Mouse (Mus musculus) forebrain, embryonic 12.5 days (tissue): Measurements from ENCODE around the gene Zfp523. TPM values are rescaled to one million over a fixed set of nuclear protein-coding genes. Genes with fewer than 3 reads are reported as not detected.

Experiments
- ATAC-seq: fragments of 200-750 bp; cut with Nextera tagmentation; 2 replicates; pipeline ENCODE4 v1.8.0; 2017; ENCODE audit warnings: moderate TSS enrichment; ENCODE audit not compliant: low FRiP score
- H3K27ac ChIP-seq: fragments of 300-500 bp; sonication (generic); 2 replicates; pipeline ENCODE4 v1.5.1; 2016; ENCODE audit warnings: mild to moderate bottlenecking
- H3K27me3 ChIP-seq: fragments of 300-500 bp; sonication (generic); 2 replicates; pipeline ENCODE4 v1.6.1; 2016; ENCODE audit warnings: mild to moderate bottlenecking
- H3K36me3 ChIP-seq: fragments of 300-500 bp; sonication (generic); replicated peaks from 2 replicates; pipeline ENCODE4 v1.6.1; 2016; ENCODE audit warnings: mild to moderate bottlenecking
- H3K4me1 ChIP-seq: fragments of 300-500 bp; sonication (generic); 2 replicates; pipeline ENCODE4 v1.6.1; 2016
- H3K4me2 ChIP-seq: fragments of 300-500 bp; sonication (generic); 2 replicates; pipeline ENCODE4 v1.6.1; 2016; ENCODE audit warnings: mild to moderate bottlenecking, moderate library complexity
- H3K4me3 ChIP-seq: fragments of 300-500 bp; sonication (generic); replicated peaks from 2 replicates; pipeline ENCODE4 v1.5.1; 2016; ENCODE audit warnings: mild to moderate bottlenecking
- H3K9ac ChIP-seq: fragments of 300-500 bp; sonication (generic); 2 replicates; pipeline ENCODE4 v1.6.1; 2016; ENCODE audit warnings: mild to moderate bottlenecking
- H3K9me3 ChIP-seq: fragments of 300-500 bp; sonication (generic); 2 replicates; pipeline ENCODE4 v1.6.1; 2016
- WGBS: fragments of 180-500 bp; shearing (Covaris S2); methylation state at CpG from one replicate; pipeline ENCODE4 v1.1.7; 2016; 5-methylcytosine and 5-hydroxymethylcytosine counted together
- polyA plus RNA-seq: library from polyadenylated mRNA; unstranded; fragments of >200 nt; fragmentation: Nextera tagmentation; extraction: Ambion mirVana; gene quantifications from 2 replicates; pipeline ENCODE4 v1.2.1, GENCODE M21; 2016

Gene Zfp523
- polyA plus RNA-seq, 1 experiment from 2014 or later: 43.6 TPM

GRCm38 (mm10) chr17:28163666-28164065 lies 13.3 kb upstream of the Zfp523 start:
- ATAC-seq: peak; percentile 44

GRCm38 (mm10) chr17:28170460-28171305 lies 6.2 kb upstream of the Zfp523 start:
- Histone ChIP-seq H3K4me3 (no peak overlapping the region), H3K4me2 (no peak overlapping the region), H3K4me1 (peaks cover 7% of the 10 kb centered on the region; the same call in 1 of the 2 replicates), H3K36me3 (peaks cover 48% of the 10 kb centered on the region), H3K27me3 (no peaks in the 10 kb centered on the region), H3K9me3 (no peaks in the 10 kb centered on the region), H3K9ac (no peak overlapping the region), H3K27ac (no peak overlapping the region)
- no peak for ATAC-seq
- 94% methylated on average over 6 of the region's 6 CpGs for WGBS

More at GRCm38 (mm10) chr17:28163666-28164065, 13.3 kb upstream of the Zfp523 start:
- H3K9me3 ChIP-seq: no peaks in the 10 kb centered on the region
- peaks cover 14% of the 10 kb centered on the region; the same call in 1 of the 2 replicates for H3K27me3 ChIP-seq
- no peak overlapping the region for H3K9ac ChIP-seq
- 8% methylated on average over 6 of the region's 6 CpGs for WGBS
- H3K4me3 ChIP-seq: no peak overlapping the region
- H3K36me3 ChIP-seq: peaks cover 75% of the 10 kb centered on the region
- H3K4me1 ChIP-seq: peaks cover 17% of the 10 kb centered on the region; the same call in 1 of the 2 replicates
- H3K4me2 ChIP-seq: no peak overlapping the region
- no peak overlapping the region for H3K27ac ChIP-seq

- Histone ChIP-seq H3K4me2 (no peak overlapping the region; the same call in 1 of the 2 replicates), H3K4me1 (peaks cover 16% of the 10 kb centered on the region), H3K9ac (no peak overlapping the region), H3K36me3 (peaks cover 32% of the 10 kb centered on the region), H3K9me3 (no peaks in the 10 kb centered on the region), H3K4me3 (no peak overlapping the region), H3K27me3 (no peaks in the 10 kb centered on the region), H3K27ac (no peak overlapping the region)
- no peak for ATAC-seq
- 82% methylated on average over 9 of the region's 9 CpGs for WGBS
These were observed 4.2 kb upstream of the Zfp523 start for GRCm38 (mm10) chr17:28172690-28173089.

- ATAC-seq: peak; percentile 75
- Histone ChIP-seq H3K4me1 (peaks cover 41% of the 10 kb centered on the region), H3K27me3 (no peaks in the 10 kb centered on the region), H3K4me2 (peak overlapping the region; percentile 95), H3K27ac (peak overlapping the region; percentile 95), H3K36me3 (peaks cover 8% of the 10 kb centered on the region), H3K9ac (peak overlapping the region; percentile 92), H3K9me3 (no peaks in the 10 kb centered on the region), H3K4me3 (peak overlapping the region; percentile 89)
- 9% methylated on average over 21 of the region's 22 CpGs for WGBS
These were observed 664 bp downstream of the Zfp523 start for GRCm38 (mm10) chr17:28177540-28178046.

- Histone ChIP-seq H3K9me3 (no peaks in the 10 kb centered on the region), H3K4me3 (no peak overlapping the region), H3K27me3 (no peaks in the 10 kb centered on the region), H3K4me1 (peaks cover 38% of the 10 kb centered on the region), H3K27ac (no peak overlapping the region), H3K4me2 (no peak overlapping the region), H3K36me3 (peaks cover 7% of the 10 kb centered on the region), H3K9ac (0 out of 2 replicates have a peak overlapping the region, but pooled peaks have one; percentile 21)
- no peak for ATAC-seq
- WGBS: 40% methylated on average over 4 of the region's 4 CpGs
These were observed 3.4 kb downstream of the Zfp523 start for GRCm38 (mm10) chr17:28180331-28180730.

GRCm38 (mm10) chr17:28180783-28181544 lies 4.0 kb downstream of the Zfp523 start:
- Histone ChIP-seq H3K4me3 (no peak overlapping the region), H3K9me3 (no peaks in the 10 kb centered on the region), H3K27ac (no peak overlapping the region), H3K36me3 (peaks cover 7% of the 10 kb centered on the region), H3K27me3 (no peaks in the 10 kb centered on the region), H3K4me2 (no peak overlapping the region), H3K4me1 (peaks cover 38% of the 10 kb centered on the region), H3K9ac (no peak overlapping the region)
- 85% methylated on average over 15 of the region's 15 CpGs for WGBS
- no peak for ATAC-seq

GRCm38 (mm10) chr17:28184971-28185638 lies 8.2 kb downstream of the Zfp523 start:
- WGBS: 92% methylated on average over 7 of the region's 7 CpGs
- Histone ChIP-seq H3K9me3 (no peaks in the 10 kb centered on the region), H3K27me3 (no peaks in the 10 kb centered on the region), H3K4me2 (no peak overlapping the region), H3K36me3 (peaks cover 9% of the 10 kb centered on the region), H3K9ac (no peak overlapping the region), H3K27ac (no peak overlapping the region), H3K4me1 (peaks cover 6% of the 10 kb centered on the region), H3K4me3 (no peak overlapping the region)
- no peak for ATAC-seq

- H3K36me3 ChIP-seq: peaks cover 35% of the 10 kb centered on the region
- H3K4me2 ChIP-seq: no peak overlapping the region
- H3K9ac ChIP-seq: no peak overlapping the region
- no peaks in the 10 kb centered on the region for H3K27me3 ChIP-seq
- no peak overlapping the region for H3K27ac ChIP-seq
- no peak for ATAC-seq
- no peaks in the 10 kb centered on the region for H3K9me3 ChIP-seq
- no peak overlapping the region for H3K4me3 ChIP-seq
- H3K4me1 ChIP-seq: no peaks in the 10 kb centered on the region
- WGBS: 95% methylated on average over 5 of the region's 5 CpGs
These were observed 11.4 kb downstream of the Zfp523 start for GRCm38 (mm10) chr17:28188313-28188712.

- no peaks in the 10 kb centered on the region for H3K9me3 ChIP-seq
- H3K27me3 ChIP-seq: no peaks in the 10 kb centered on the region
- H3K4me2 ChIP-seq: no peak overlapping the region
- H3K9ac ChIP-seq: no peak overlapping the region
- peaks cover 69% of the 10 kb centered on the region for H3K36me3 ChIP-seq
- H3K4me3 ChIP-seq: no peak overlapping the region
- WGBS: 82% methylated on average over 1 of the region's 1 CpGs
- H3K4me1 ChIP-seq: no peaks in the 10 kb centered on the region
- no peak overlapping the region for H3K27ac ChIP-seq
- no peak for ATAC-seq
These were observed 15.8 kb downstream of the Zfp523 start for GRCm38 (mm10) chr17:28192754-28193153.

GRCm38 (mm10) chr17:28193559-28193958 lies 16.6 kb downstream of the Zfp523 start:
- Histone ChIP-seq H3K27me3 (no peaks in the 10 kb centered on the region), H3K27ac (no peak overlapping the region), H3K36me3 (peaks cover 77% of the 10 kb centered on the region), H3K9me3 (no peaks in the 10 kb centered on the region), H3K4me1 (no peaks in the 10 kb centered on the region), H3K4me3 (no peak overlapping the region), H3K4me2 (no peak overlapping the region), H3K9ac (no peak overlapping the region)
- 86% methylated on average over 3 of the region's 3 CpGs for WGBS
- ATAC-seq: no peak

- Histone ChIP-seq H3K27me3 (no peaks in the 10 kb centered on the region), H3K27ac (no peak overlapping the region), H3K36me3 (peaks cover 82% of the 10 kb centered on the region), H3K4me1 (no peaks in the 10 kb centered on the region), H3K9ac (no peak overlapping the region), H3K4me2 (no peak overlapping the region), H3K9me3 (no peaks in the 10 kb centered on the region), H3K4me3 (no peak overlapping the region)
- ATAC-seq: no peak
- 99% methylated on average over 10 of the region's 10 CpGs for WGBS
These were observed 18.1 kb downstream of the Zfp523 start for GRCm38 (mm10) chr17:28195033-28195432.

GRCm38 (mm10) chr17:28197646-28198045 lies 20.7 kb downstream of the Zfp523 start:
- 77% methylated on average over 18 of the region's 18 CpGs for WGBS
- H3K27ac ChIP-seq: no peak overlapping the region
- H3K36me3 ChIP-seq: peaks cover 85% of the 10 kb centered on the region
- no peaks in the 10 kb centered on the region for H3K4me1 ChIP-seq
- no peak for ATAC-seq
- no peak overlapping the region for H3K4me2 ChIP-seq
- H3K27me3 ChIP-seq: no peaks in the 10 kb centered on the region
- H3K9ac ChIP-seq: no peak overlapping the region
- no peak overlapping the region for H3K4me3 ChIP-seq
- H3K9me3 ChIP-seq: no peaks in the 10 kb centered on the region
